ENCODE assay signal across 21 mouse cellular contexts in genomic region chr16:96317803-96318202, GRCm38 (mm10).
DNase-seq lines count a peak whose midpoint lies in the region; TF ChIP-seq lines count a peak whose summit lies in the region.
"Had no signal": no experiment of that assay in that cellular context is flagged by ENCODE, and none has a peak within 500 bp of the region (broad histone marks: within the 10 kb centered on the region; RNA-seq: fewer than 3 reads in every experiment).

No protein-coding gene starts in this region.

- no peaks in the 10 kb centered on the region for H3K27me3 ChIP-seq in cerebellum, adult 2 months (ENCODE audit: control insufficient read depth, insufficient read depth, low read length)
- H3K27me3 ChIP-seq: embryonic facial prominence, embryonic 13.5 days; forebrain, embryonic 12.5 days; forebrain, embryonic 15.5 days; hindbrain, embryonic 12.5 days; hindbrain, embryonic 15.5 days had no signal

- H3K4me1 ChIP-seq in cerebellum, adult 2 months (ENCODE audit: control insufficient read depth, insufficient read depth, low read length), result no peaks in the 10 kb centered on the region
- H3K4me1 ChIP-seq: embryonic facial prominence, embryonic 10.5 days; embryonic facial prominence, embryonic 13.5 days; forebrain, embryonic 12.5 days; forebrain, embryonic 15.5 days; hindbrain, embryonic 12.5 days; hindbrain, embryonic 15.5 days had no signal

- 85% methylated on average over 8 of the region's 8 CpGs for WGBS in cerebellum, adult 2 months

- no peak for TF ChIP-seq POLR2A in cerebellum, adult 2 months (IDR thresholded peaks at IDR 0.05; ENCODE audit: borderline replicate concordance, insufficient read depth, low read length)

- DNase-seq in adrenal gland, adult 2 months, result peak; percentile 17
- no peak for DNase-seq in adrenal gland, postnatal 4 days (ENCODE audit: low spot score in 2 of 2)
- DNase-seq in 3134 (ENCODE audit: extremely low read depth, insufficient read length, low spot score) (peak; percentile 41), MN1 (ENCODE audit: low spot score) (peak; percentile 86)
- peak; percentile 30 for DNase-seq in adrenal gland, postnatal 36 days
- DNase-seq in gastrocnemius, postnatal 14 days, result no peak
- no peak for DNase-seq in layer of hippocampus, postnatal 10 days (ENCODE audit: low spot score in 2 of 2)
- no peak for DNase-seq in cerebellum, adult 2 months
- DNase-seq: cerebellum, adult 11-12 months; cerebellum, adult 9-11 months; cerebellum, postnatal 36 days; embryo, embryonic 11 days; gastrocnemius, postnatal 10 days; heart, adult 11 months had no signal

- intact Hi-C loops in gastrocnemius, postnatal 14 days (cut with DNase I; ENCODE audit: low total_unique reads), result no loop called here

- no peak overlapping the region for H3K4me3 ChIP-seq in cerebellum, adult 2 months (replicated peaks; ENCODE audit: insufficient read depth, low read depth, low read length)
- H3K4me3 ChIP-seq: embryonic facial prominence, embryonic 10.5 days; embryonic facial prominence, embryonic 13.5 days; erythroblast, embryonic 14.5 days; forebrain, embryonic 12.5 days; forebrain, embryonic 15.5 days; hindbrain, embryonic 12.5 days; hindbrain, embryonic 15.5 days had no signal

- TF ChIP-seq CTCF in cerebellum, adult 2 months (IDR thresholded peaks at IDR 0.05; ENCODE audit: borderline replicate concordance, insufficient read depth, low read depth, low read length), result no peak

- no peak overlapping the region for H3K27ac ChIP-seq in cerebellum, adult 2 months (ENCODE audit: insufficient read depth, low read length)
- H3K27ac ChIP-seq: embryonic facial prominence, embryonic 10.5 days; embryonic facial prominence, embryonic 13.5 days; forebrain, embryonic 12.5 days; forebrain, embryonic 15.5 days; hindbrain, embryonic 12.5 days; hindbrain, embryonic 15.5 days had no signal

Comparison
In these comparisons a context has a peak if more than half of its experiments do, and no peak if none do; other contexts are left out.
1. DNase-seq: peak in adrenal gland, adult 2 months (single experiment), 3134 (single experiment), MN1 (single experiment) and adrenal gland, postnatal 36 days (2 of 2); none in adrenal gland, postnatal 4 days (0 of 2), gastrocnemius, postnatal 14 days (single experiment), layer of hippocampus, postnatal 10 days (0 of 2) and cerebellum, adult 2 months (0 of 2).